Mouse (Mus musculus): ENCODE results near the gene Kcna3.

GRCm38 (mm10) chr3:107061468-107061867 is 25.5 kb downstream of the Kcna3 start:
- TF ChIP-seq CTCF (IDR thresholded peaks at IDR 0.05; ENCODE audit: control insufficient read depth, insufficient read depth, insufficient read length) (no peak), CEBPB (IDR thresholded peaks at IDR 0.05; ENCODE audit: low read depth) (no peak)

Data from C2C12 (cell line).